Mouse (Mus musculus) CD8-positive naive resting alpha-beta T cell, adult 2 months (primary cell): ENCODE data around the gene Kdelr2.

Experiments
- DNase-seq, 2 experiments: peaks; one replicate each; pipeline ENCODE4 v3.0.0; 2022; ENCODE audit warnings: low read depth in 2 of 2, low spot score in 2 of 2

The Kdelr2 gene

DNA sequence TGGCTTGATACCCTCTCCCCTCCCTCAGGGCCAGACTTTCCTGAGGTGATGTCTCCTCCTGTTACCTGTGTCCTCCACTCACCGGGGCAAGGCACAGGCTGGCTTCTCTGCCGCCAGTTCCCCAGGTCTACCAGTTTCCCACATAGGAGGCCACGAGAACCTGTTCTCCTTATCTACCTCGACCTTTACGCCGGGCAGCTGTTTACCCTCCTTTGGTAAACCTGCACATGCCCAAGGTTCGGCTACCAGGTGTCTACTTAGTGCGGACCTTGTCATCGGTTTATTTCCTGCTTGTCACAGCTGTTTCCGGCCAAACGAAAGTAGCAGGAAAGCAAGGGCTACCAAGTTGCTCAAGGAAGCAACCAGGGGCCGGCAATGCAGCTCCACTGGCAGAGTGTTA is 3.1 kb upstream of the Kdelr2 start:
- no peak for DNase-seq

DNA sequence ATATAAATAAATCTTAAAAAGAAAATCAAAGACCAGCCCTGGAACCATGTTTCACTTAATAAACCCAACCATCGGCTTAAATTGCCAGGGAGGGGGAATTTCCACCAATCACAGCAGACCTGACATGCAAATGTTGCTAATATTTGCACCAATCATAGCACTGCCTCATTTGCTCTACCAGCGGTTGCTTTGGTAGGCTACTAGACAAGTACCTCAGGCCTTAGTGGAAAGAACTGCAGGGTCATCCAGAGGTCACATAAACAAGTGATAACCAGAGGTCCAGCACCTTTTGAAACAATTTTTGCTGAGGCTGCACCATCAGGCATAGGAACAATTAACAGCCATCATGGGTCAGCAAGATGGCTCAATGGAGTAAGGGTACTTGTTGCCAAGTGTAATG is 2.1 kb upstream of the Kdelr2 start:
- DNase-seq = no peak

DNA sequence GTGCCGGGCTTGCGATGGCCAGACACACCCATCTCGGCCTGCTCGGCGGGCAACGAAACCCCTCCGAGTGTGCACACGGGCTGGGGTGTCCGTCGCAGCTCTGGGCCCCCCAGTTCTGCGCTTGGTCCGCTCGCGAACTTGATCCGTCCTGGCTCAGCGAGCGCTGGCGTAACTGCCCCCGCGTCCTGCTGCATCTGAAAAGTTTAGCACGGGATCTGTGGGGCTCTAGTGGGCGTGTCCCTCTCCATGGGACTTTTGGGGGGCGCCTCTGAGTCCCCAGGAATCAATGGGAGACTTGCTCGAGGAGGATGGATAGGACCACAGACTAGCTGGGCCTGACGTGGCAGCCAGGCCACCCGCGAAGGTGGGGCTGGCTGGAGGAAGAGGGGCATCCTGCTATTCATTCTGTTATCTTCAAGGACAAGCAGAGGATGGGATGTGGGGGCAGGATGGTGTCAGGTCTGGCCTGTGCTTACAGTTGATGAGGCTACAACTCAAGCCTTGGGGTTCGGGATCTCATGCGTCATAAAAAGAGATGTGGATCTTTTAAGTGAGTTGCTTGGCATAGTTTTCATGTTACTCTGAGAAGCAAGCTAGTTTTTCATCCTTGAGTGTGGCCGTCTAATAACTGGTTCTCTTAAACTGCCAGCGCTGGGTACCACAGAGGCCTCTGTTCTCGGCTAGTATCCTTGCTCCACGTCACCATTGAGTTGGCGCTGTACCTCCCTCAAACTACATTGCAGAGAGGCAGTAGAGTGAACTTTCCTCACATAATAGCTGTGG is 701 bp downstream of the Kdelr2 start:
- no peak for DNase-seq

DNA sequence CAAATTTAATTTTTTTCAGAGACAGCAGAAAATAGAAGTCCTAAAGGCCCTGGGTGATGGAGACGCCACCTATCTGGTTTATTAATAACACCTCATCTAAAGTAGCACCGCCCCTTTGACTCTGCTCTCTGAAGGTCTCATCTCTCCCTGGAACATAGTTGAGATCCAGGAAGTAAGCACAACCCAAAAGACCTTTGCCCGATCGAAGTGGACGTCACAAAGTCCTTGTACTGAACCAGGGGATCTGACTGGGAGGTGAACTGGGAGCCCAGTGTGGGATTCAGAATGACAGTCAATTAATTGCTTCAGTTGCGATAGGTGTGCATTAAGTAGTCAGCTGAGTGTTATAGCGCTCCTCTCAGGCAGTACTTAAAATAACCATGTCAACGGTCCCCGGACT is 1.6 kb downstream of the Kdelr2 start:
- no peak for DNase-seq

DNA sequence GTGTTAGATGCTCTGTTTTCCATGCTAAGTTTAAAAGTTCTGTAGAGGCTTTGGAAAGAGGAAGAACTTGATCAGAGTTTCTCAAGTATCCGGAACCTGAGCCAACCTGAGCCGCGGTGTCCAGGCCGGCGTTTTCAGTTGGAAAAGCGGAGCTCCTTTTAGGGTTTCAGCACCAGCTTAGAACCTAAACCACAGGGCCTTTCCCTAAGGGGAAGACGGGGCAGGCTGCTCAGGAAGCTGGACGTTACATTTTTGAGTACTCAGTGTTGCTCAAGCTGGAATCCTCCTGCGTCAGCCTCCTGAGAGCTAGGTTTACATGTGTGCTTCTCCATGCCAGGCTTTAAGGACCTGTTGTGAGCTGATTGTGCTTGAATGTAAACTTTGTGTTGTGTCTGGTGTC is 2.9 kb downstream of the Kdelr2 start:
- DNase-seq = no peak

DNA sequence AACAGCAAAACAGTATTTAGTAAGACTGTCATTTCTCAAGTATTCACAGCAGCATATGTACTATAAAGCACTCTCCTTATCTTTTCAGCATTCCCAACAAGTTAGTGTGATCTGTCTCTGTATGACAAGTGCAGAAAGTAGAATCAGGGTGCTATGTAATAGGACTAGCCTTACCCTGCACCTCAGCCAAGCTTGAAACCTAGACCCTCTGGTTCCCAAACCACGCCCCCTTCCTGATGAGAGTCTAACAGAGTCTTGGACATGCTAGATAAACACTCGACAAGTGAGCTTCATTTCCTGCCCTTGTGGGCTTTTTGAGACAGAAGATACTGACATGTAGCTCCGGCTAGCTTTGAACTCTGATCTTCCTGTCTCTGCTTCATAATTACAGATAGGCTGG is 5.6 kb downstream of the Kdelr2 start:
- DNase-seq = no peak

DNA sequence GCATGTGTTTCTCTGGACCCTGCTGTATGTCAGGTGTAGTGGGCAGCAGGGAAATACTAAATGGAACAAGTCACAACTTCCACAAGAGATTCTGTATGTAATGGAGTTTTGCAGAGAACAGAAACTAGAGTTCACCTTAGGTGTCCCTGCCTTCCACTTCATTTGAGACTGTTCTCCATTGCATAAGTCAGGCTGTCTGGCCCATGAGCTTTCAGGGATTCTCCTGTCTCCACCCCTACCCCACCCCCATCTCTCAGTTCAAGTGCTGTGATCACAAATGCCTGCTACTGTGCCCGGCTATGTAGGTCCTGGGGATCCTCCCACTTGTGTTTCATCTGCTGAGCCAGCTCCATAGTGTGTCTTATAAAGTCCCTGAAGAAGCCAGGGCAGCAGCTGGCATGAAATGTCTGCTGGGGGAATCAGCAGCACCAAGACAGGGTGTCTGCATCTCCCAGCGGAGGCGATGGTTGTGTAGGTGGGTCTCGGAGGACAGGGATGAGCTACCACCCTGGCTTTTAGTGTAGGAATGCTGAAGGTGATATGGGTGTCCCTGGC is 7.3 kb downstream of the Kdelr2 start:
- no peak for DNase-seq

DNA sequence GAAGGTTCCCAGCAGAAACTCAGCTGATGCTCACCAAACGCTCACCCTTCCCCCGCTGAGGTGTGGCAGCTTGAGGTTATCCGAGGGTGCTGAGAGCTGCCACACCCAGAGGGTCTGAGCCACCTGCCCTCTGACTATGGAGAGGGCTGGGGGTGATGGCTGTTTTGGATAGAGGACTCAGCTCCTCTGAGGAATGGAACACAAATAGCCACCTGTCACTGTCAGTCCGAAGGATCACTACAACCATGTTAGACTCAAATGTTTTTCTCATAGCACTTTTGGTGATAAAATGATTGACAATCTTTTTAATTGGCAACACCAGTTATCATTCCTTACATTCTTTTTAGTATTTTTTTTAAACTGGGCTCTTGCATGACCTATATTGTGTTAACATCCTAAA is 17.8 kb downstream of the Kdelr2 start:
- no peak for DNase-seq

DNA sequence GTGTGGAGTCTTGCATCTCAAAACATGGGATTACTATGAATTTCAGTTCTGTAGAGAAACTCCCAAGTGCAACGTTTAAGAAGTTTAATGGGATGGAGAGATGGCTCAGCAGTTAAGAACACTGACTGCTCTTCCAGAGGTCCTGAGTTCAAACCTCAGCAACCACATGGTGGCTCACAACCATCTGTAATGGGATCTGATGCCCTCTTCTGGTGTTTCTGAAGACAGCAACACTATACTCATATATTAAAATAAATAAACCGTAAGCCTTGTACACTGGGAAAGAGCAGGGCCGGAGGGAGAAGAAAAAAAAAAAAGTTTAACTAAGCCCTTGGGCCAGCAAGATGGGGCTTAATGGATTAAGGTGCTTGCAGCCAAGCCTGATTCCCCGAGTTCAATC is 19.4 kb downstream of the Kdelr2 start:
- no peak for DNase-seq

DNA sequence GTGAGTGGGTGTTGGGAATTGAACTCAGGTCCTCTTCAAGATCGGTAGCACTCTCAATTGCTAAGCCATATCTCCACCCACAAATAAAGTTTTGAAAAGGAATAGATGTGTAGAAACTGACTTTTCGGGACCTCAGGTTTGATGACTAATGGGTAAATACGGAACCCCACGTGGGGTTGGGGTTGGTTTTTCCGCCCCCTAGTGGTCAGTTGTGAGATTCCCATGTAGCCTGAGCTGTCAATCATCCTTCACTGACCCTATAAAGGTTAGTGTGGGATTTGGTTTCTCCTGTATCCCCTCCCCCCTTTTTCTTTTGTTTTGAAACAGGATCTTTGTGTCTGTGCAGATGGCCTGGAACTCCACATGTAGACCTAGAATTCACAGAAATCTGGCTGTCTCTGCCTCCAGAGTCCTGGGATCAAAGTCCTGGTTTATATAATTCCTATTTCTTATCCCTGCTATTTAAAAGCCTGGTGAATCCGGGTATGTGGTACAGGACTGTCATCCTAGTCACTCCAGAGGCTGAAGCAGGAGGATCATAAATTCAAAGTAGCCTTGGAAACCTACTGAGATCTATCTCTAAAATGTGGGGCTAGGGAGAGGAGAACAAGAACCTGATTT is 20.4 kb downstream of the Kdelr2 start:
- peak; percentile 52 to 71 for DNase-seq

DNA sequence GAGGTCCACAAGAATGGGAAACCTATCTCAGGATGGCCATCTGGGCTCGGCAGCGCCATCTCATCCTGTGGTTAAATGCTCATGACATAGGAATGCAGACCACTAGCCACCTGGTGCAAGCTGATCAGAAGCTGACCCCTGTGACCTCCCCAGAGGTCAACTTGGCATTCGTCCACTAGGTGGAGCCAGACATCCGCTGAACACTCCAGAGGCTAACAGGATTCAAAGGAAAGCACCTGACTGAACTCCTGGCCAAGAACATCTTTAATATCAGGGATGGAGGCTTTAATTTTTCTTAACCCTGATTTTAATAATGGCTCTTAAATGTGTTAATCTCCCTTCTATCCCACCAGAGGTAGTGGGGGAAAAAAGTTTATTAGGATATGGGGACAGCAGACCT is 30.8 kb downstream of the Kdelr2 start:
- peak; percentile 57 to 64 for DNase-seq

DNA sequence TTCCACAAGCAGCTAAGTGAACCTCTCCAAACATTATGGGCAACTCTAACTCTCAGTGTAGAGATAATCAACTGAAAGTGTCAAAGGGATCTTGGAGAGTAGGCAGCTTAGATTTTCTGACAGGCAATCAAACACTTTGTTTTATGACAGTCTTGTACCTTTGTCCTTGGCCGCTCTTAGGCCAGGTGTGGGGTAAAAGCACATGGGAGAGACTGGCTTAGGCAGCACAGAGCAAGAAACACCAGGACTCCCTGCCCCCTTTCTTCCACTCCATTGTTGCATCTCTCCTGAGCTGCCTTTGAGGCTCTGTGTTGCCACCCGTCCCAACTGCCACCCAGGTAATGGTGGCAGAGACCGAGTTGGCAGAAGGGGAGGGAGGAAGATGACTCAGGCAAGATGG is 37.7 kb downstream of the Kdelr2 start:
- no peak for DNase-seq

DNA sequence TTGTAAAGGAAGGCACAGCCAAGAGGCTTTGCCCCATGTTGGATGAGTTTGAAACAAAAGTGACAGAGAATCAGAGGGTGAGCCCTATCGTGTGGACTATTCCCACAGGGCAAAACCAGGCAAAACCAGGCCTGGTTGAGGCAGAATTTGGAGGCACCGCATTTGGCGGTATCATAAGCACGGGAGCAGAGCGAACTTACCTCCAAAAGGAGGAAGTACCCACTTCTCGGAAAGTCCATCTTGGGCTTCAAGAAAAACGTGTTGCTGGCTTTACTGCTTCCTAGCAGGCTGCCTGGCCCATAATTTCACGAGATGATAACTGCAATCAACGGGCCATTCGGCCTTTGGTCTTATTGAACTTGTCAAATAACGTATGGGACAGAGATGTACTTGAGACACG is 38.1 kb downstream of the Kdelr2 start:
- no peak for DNase-seq

DNA sequence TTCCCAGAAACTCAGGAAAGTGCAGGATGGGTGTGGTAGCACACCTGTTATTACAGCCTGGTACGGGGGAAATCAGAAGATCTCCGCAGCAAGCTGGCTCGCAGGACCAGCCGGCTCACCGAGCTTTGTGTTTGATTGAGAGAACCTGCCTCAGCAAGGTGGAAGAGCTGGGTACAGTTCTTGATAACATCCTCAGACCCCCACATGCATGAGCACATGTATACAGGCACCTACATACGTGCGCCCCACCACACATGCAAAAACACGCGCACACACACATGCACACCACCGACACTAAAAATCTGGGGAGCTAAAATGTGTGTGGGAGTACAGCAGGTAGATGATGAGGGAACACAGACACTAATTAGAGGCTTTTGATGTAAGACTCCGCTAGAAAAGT is 60.0 kb downstream of the Kdelr2 start:
- DNase-seq = no peak

DNA sequence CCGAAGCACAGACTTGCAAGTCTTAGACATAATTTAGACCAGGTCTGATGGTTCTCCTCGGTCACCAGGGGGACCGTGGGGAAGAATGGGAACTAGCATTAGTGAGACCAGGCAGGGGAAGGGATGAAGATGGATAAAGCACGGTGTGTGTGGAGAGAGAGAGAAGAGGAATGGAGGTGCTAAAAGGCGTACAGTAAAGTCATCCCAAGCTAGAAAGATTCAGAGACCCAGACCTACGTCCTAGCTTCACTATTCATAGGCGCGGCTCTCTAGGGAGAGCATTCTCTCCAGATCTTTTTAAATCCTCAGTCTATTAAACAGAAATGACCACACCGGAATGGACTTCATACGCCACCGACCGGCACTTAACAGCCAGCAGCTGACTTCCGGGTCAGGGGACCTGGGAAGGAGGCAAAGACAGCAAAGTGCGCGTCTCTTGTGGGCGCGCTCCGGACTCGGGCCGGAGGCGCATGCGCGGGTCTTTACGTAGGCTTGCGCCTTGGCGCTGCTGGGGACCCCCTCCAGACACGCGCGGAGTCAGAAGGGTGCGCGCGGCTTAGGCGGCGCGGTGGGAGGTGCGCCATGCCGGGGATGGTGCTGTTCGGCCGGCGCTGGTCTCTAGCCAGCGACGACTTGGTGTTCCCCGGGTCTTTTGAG is 60.6 kb downstream of the Kdelr2 start, which contains the start of gene Daglb:
Daglb (plus strand) TSS at position 485 of the 657 bp plus-strand sequence.
- DNase-seq = peak; percentile 66 to 73

DNA sequence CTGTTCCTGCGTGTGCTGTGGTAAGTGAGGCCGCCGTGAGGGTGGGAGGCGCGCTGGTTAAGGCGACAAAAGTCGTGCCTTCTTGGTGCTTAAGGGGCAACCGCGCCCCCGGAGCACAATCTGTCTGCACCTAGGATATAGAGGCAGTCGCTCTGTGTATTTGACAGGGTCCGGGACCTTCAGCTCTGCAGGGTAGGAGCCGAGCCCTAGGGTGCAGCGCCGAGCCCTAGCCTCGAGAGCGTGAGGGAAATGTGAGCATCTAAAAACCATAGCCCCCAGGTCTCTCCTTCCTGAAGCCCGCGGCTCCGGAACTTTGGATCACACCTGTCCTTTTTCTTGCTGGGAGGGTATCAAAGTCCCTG is 61.1 kb downstream of the Kdelr2 start:
- no peak for DNase-seq

DNA sequence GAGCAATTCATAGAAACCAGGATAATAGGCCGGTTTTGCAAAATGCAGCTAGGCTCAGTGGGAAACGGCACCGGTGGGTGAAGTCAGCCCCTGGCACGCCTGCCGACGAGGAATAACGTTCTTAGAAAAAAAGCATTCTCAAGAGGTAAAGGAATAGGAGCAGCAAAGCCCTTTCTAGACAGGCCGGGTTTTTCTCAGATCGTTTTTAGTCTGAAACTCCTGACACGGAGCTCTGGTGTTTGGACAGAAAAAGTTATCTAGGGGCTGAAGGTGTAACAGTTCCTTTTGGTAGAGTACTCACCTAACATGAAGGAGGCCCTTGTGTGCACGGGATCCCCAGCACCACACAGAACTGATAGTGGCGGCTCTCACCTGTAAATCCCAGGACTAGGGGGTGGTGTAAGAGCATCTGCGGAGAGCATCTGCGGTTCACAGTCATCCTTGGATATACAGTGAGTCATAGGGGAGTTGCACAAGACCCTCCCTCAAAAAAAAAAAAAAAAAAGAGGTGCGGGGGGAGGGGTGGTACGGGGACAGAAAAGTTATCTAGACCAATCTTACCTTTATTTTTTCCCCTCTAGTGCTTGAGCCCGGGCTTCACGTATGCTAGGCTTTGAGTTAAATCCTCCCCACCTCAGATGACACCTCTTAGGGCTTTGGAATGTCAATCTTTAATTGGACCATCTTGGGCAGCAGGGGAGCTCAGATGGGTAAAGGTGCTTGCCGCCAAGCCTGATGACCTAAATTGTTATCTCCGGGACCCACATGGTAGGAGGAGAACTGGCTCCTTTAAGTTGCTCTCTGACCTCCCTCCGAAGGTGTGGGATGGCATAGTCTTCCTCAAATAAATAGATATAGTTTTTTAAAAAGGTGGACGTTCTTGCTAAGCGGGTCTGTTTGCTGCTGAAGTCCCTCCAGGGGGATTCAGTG is 61.8 kb downstream of the Kdelr2 start:
- DNase-seq = no peak

DNA sequence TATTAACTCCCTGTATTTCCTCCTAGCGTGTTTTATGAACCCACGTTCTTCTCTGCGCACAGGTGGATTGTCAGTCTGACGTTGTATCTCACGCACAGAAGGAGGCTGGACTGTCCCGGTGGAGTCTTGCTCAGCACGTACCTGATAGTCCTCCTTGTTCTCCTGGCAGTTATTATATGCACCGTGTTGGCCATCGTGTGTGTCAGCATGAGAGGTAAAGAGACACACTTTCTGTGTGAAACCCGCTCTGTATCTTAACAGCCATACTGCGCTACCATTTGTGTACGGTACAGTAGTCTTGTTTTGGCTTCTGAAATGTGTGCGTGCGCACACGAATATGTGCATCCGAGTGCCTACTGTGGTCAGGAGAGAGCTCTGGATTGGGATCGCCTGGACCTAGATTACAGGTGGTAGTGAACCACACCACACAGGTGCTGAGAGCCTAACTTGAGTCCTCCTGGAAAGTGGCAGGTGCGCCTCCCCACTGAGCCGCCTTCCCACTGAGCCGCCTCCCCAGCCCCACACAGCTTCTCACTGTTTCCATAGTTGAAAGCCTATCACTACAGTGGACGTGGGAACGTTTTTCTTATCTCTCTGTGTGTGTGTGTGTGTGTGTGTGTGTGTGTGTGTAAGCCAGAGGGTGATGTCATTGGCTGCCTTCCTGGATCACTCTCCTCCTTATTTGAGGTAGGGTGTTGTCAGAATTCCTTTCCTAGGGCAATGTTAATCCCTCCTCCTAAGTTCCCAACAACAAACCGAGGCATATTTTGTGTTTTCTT is 63.4 kb downstream of the Kdelr2 start:
- no peak for DNase-seq

DNA sequence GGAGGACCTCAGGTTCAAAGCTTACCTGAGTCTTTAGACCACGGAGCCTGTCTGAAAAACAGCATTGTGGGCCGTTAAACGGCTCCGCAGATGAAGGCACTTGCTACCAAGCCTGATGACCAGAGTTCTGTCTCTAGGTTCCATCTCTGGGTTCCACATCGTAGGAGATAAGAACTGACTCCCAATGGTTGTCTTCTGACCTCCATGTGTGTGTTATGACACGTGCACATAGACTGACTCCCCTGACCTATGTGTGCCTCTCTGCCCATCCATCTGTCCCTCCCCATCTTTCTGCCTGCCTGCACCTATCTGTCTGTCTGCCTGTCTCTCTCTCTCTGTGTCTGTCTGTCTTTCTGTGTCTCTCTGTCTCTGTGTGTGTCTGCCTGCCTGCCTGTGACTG is 64.3 kb downstream of the Kdelr2 start:
- DNase-seq = no peak

DNA sequence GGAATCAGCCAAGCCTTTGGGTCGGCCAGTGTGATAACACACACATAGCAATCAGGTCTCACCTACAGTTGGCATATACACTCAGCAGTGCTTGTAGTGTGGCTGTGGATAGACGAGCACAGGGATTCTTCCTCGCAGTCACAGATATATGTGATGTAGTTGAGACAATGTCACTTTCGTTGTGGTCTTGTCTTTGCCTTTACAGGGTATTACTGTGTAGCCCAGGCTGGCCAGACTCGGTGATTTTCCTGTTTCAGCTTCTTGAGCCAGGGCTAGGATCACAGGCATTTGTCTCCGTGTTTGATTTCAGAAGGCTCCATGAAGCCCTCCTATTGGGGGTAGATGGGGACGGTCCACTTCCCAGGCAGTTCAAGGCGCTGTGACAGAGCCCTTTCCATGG is 66.0 kb downstream of the Kdelr2 start:
- DNase-seq = no peak
